Mouse (Mus musculus) left cerebral cortex, adult 18-20 months (tissue): ENCODE measurements around the gene Rab23. TPM values are rescaled to one million over a fixed set of nuclear protein-coding genes. Genes with fewer than 3 reads are reported as not detected.
A peak's percentile ranks its signal among the peaks of the same experiment; 100 is the strongest.
"Not testable (repeated sequence)": the region's sequence is repeated elsewhere in the genome, so short reads cannot be mapped to it uniquely, and the experiment has no call there.

Source experiments
- DNase-seq, 2 experiments: peaks; one replicate each; pipeline ENCODE4 v3.0.0; 2021 to 2022; ENCODE audit warnings: low spot score in 2 of 2, mixed read lengths in 1 of 2
- total RNA-seq, 2 experiments: library from RNA; stranded (reverse); gene quantifications; 2 replicates each; pipeline ENCODE4 v1.2.3; 2021

Gene Rab23
- total RNA-seq, 2 experiments from 2014 or later: 26.8 to 31.2 TPM

- no peak for DNase-seq
Observed at GRCm38 (mm10) chr1:33725086-33725485, 5.4 kb downstream of the Rab23 start.

- DNase-seq: no peak
Observed at GRCm38 (mm10) chr1:33733044-33733443, 13.4 kb downstream of the Rab23 start.

- DNase-seq: no peak
Observed at GRCm38 (mm10) chr1:33734001-33734685, 14.5 kb downstream of the Rab23 start.

GRCm38 (mm10) chr1:33738281-33738680, 18.6 kb downstream of the Rab23 start:
- no peak for DNase-seq

- DNase-seq: no peak
Observed at GRCm38 (mm10) chr1:33738681-33739278, 19.1 kb downstream of the Rab23 start.

- peak; percentile 87 to 97 for DNase-seq
Observed at GRCm38 (mm10) chr1:33739302-33739701, 19.6 kb downstream of the Rab23 start.

GRCm38 (mm10) chr1:33742903-33743302, 23.2 kb downstream of the Rab23 start:
- peak; percentile 54 to 58 for DNase-seq

- not testable (repeated sequence) for DNase-seq
Observed at GRCm38 (mm10) chr1:33744815-33745214, 25.1 kb downstream of the Rab23 start.

GRCm38 (mm10) chr1:33745901-33746300, 26.2 kb downstream of the Rab23 start:
- DNase-seq: no peak

- DNase-seq: no peak
Observed at GRCm38 (mm10) chr1:33749109-33749508, 29.4 kb downstream of the Rab23 start.

- DNase-seq: not testable (repeated sequence)
Observed at GRCm38 (mm10) chr1:33749709-33750108, 30.0 kb downstream of the Rab23 start.

GRCm38 (mm10) chr1:33751283-33751682, 31.6 kb downstream of the Rab23 start:
- DNase-seq: peak in 1 of 2 experiments; percentile 34

- DNase-seq: no peak
Observed at GRCm38 (mm10) chr1:33754089-33754488, 34.4 kb downstream of the Rab23 start.

GRCm38 (mm10) chr1:33754965-33755735, 35.5 kb downstream of the Rab23 start:
- no peak for DNase-seq

GRCm38 (mm10) chr1:33755799-33756198, 36.1 kb downstream of the Rab23 start:
- no peak for DNase-seq

- DNase-seq: no peak
Observed at GRCm38 (mm10) chr1:33756258-33757032, 36.8 kb downstream of the Rab23 start.

GRCm38 (mm10) chr1:33757033-33757413, 37.3 kb downstream of the Rab23 start:
- DNase-seq: no peak

GRCm38 (mm10) chr1:33757491-33758041, 37.9 kb downstream of the Rab23 start, which contains the start of gene Bag2:
TSS of gene Bag2 (minus strand) at chr1:33757795.
- DNase-seq: peak; percentile 36 to 64

- no peak for DNase-seq
Observed at GRCm38 (mm10) chr1:33758488-33758887, 38.8 kb downstream of the Rab23 start.

GRCm38 (mm10) chr1:33763826-33764225, 44.1 kb downstream of the Rab23 start:
- DNase-seq: no peak
